ENCODE assay signal across 8 mouse cellular contexts in genomic region chr12:29280081-29280788, GRCm38 (mm10).
DNase-seq lines count a peak whose midpoint lies in the region; ATAC-seq lines count a peak whose summit lies in the region.

No protein-coding gene starts in this region.

- peak overlapping the region; percentile 59 for H3K9ac ChIP-seq in heart, embryonic 14.5 days (ENCODE audit: low read length)
- H3K9ac ChIP-seq in limb, embryonic 12.5 days (replicated peaks) = peak overlapping the region; percentile 34; the same call in 1 of the 2 replicates
- peak overlapping the region; percentile 33; the same call in 1 of the 2 replicates for H3K9ac ChIP-seq in neural tube, embryonic 12.5 days

- peak overlapping the region in 1 of 2 experiments; percentile 18; a peak in 2 of 4 replicates for H3K4me3 ChIP-seq in heart, embryonic 14.5 days (ENCODE audit: control insufficient read depth in 1 of 2, insufficient read depth in 1 of 2, low read depth in 1 of 2, low read length in 2 of 2)
- 0 out of 2 replicates have a peak overlapping the region, but pooled peaks have one; percentile 15 for H3K4me3 ChIP-seq in limb, embryonic 12.5 days (replicated peaks)
- H3K4me3 ChIP-seq in neural tube, embryonic 12.5 days = no peak overlapping the region

- peak overlapping the region; percentile 46 for H3K4me2 ChIP-seq in heart, embryonic 14.5 days (ENCODE audit: low read length)
- H3K4me2 ChIP-seq in limb, embryonic 12.5 days = peak overlapping the region; percentile 52
- peak overlapping the region; percentile 50 for H3K4me2 ChIP-seq in neural tube, embryonic 12.5 days (replicated peaks)

- peak; percentile 18; the same call in 1 of the 2 replicates for ATAC-seq in heart, embryonic 14.5 days (ENCODE audit: insufficient number of reproducible peaks, insufficient read depth, low FRiP score, low read depth)
- peak; percentile 54 for ATAC-seq in limb, embryonic 12.5 days (ENCODE audit: insufficient number of reproducible peaks, insufficient read depth, low FRiP score, low TSS enrichment, low read depth)
- peak; percentile 79 for ATAC-seq in neural tube, embryonic 12.5 days (ENCODE audit: low FRiP score, low read depth)

- WGBS in heart, embryonic 14.5 days = 11% methylated on average over 9 of the region's 9 CpGs
- 1% methylated on average over 9 of the region's 9 CpGs for WGBS in limb, embryonic 12.5 days
- 2% methylated on average over 9 of the region's 9 CpGs for WGBS in neural tube, embryonic 12.5 days

- no peak for DNase-seq in heart, adult 9 months (ENCODE audit: low spot score in 2 of 2)
- peak; percentile 24 for DNase-seq in cerebellum, adult 8-10 months
- DNase-seq in frontal cortex, postnatal 14 days (ENCODE audit: low spot score in 2 of 2) = peak; percentile 35 to 48
- no peak for DNase-seq in gastrocnemius, postnatal 25 days
- DNase-seq in spleen, postnatal 36 days (ENCODE audit: low spot score in 2 of 2) = no peak

- peaks cover 6% of the 10 kb centered on the region; the same call in 1 of the 2 replicates for H3K27me3 ChIP-seq in heart, embryonic 14.5 days (ENCODE audit: control insufficient read depth, insufficient read depth, low read length)
- peaks cover 4% of the 10 kb centered on the region; the same call in 1 of the 2 replicates for H3K27me3 ChIP-seq in limb, embryonic 12.5 days
- H3K27me3 ChIP-seq in neural tube, embryonic 12.5 days (replicated peaks) = no peaks in the 10 kb centered on the region

- no peaks in the 10 kb centered on the region for H3K9me3 ChIP-seq in heart, embryonic 14.5 days (ENCODE audit: control insufficient read depth, low read length)
- H3K9me3 ChIP-seq in limb, embryonic 12.5 days = no peaks in the 10 kb centered on the region
- no peaks in the 10 kb centered on the region for H3K9me3 ChIP-seq in neural tube, embryonic 12.5 days

- H3K36me3 ChIP-seq in heart, embryonic 14.5 days (ENCODE audit: control insufficient read depth, insufficient read depth, low read length) = no peaks in the 10 kb centered on the region
- H3K36me3 ChIP-seq in limb, embryonic 12.5 days = no peaks in the 10 kb centered on the region
- no peaks in the 10 kb centered on the region for H3K36me3 ChIP-seq in neural tube, embryonic 12.5 days

- H3K4me1 ChIP-seq in heart, embryonic 14.5 days (ENCODE audit: control insufficient read depth in 2 of 2, insufficient read depth in 2 of 2, low read length in 2 of 2) = peaks cover 20 to 23% of the 10 kb centered on the region in 2 experiments
- H3K4me1 ChIP-seq in limb, embryonic 12.5 days (replicated peaks) = peaks cover 20% of the 10 kb centered on the region
- peaks cover 21% of the 10 kb centered on the region for H3K4me1 ChIP-seq in neural tube, embryonic 12.5 days

- H3K27ac ChIP-seq in heart, embryonic 14.5 days (replicated peaks in 1 of 2; ENCODE audit: control insufficient read depth in 1 of 2, insufficient read depth in 1 of 2, low read depth in 2 of 2, low read length in 2 of 2) = peak overlapping the region in 1 of 2 experiments; percentile 14; a peak in 1 of 4 replicates
- H3K27ac ChIP-seq in limb, embryonic 12.5 days = peak overlapping the region; percentile 69; the same call in 1 of the 2 replicates
- H3K27ac ChIP-seq in neural tube, embryonic 12.5 days = peak overlapping the region; percentile 89

Comparison
In these comparisons a context has a peak if more than half of its experiments do, and no peak if none do; other contexts are left out.
1. ATAC-seq: peak in every context shown above with its lines; median percentile 79 in neural tube, embryonic 12.5 days; 54 in limb, embryonic 12.5 days; 18 in heart, embryonic 14.5 days.
2. DNase-seq: peak in cerebellum, adult 8-10 months (single experiment) and frontal cortex, postnatal 14 days (2 of 2); none in heart, adult 9 months (0 of 2), gastrocnemius, postnatal 25 days (single experiment) and spleen, postnatal 36 days (0 of 2).
3. Peak in every context shown above with its lines, with median percentiles within 50 percentile points of each other: H3K4me2 ChIP-seq and H3K9ac ChIP-seq.